Mouse (Mus musculus) thymus, adult 2 months (tissue): ENCODE data around the gene Stag1. TPM values are rescaled to one million over a fixed set of nuclear protein-coding genes. Genes with fewer than 3 reads are reported as not detected.
"Not testable (repeated sequence)": the region's sequence is repeated elsewhere in the genome, so short reads cannot be mapped to it uniquely, and the experiment has no call there.

Experiments used
- DNase-seq: peaks from one replicate; pipeline ENCODE4 v3.0.0; 2021
- H3K27ac ChIP-seq: fragments of 200-500 bp; 2 replicates; pipeline ENCODE4 v1.5.1; 2012; ENCODE audit warnings: low read length, control low read depth; ENCODE audit not compliant: control insufficient read depth, insufficient read depth
- H3K27me3 ChIP-seq: fragments of 200-500 bp; 2 replicates; pipeline ENCODE4 v1.6.1; 2012; ENCODE audit warnings: mild to moderate bottlenecking, low read length, moderate library complexity, mixed read lengths; ENCODE audit not compliant: control insufficient read depth, insufficient read depth
- H3K36me3 ChIP-seq: fragments of 200-500 bp; 2 replicates; pipeline ENCODE4 v1.6.1; 2012; ENCODE audit warnings: mild to moderate bottlenecking, low read length, moderate library complexity; ENCODE audit not compliant: control insufficient read depth, insufficient read depth
- H3K4me1 ChIP-seq: fragments of 200-500 bp; replicated peaks from 2 replicates; pipeline ENCODE4 v1.6.1; 2012; ENCODE audit warnings: low read length; ENCODE audit not compliant: control insufficient read depth, insufficient read depth
- H3K4me3 ChIP-seq: fragments of 200-500 bp; 2 replicates; pipeline ENCODE4 v1.5.1; 2012; ENCODE audit warnings: mild to moderate bottlenecking, low read length, control low read depth, moderate library complexity; ENCODE audit not compliant: control insufficient read depth, insufficient read depth
- CTCF ChIP-seq: fragments of 200-500 bp; IDR thresholded peaks from 2 replicates; pipeline ENCODE4 v1.5.1; 2012; ENCODE audit warnings: mild to moderate bottlenecking, control low read depth, low read length, moderate library complexity, borderline replicate concordance; ENCODE audit not compliant: control insufficient read depth, poor library complexity, insufficient read depth; ENCODE audit errors: extremely low read depth
- POLR2A ChIP-seq: fragments of 200-500 bp; IDR thresholded peaks from 2 replicates; pipeline ENCODE4 v1.6.1; 2012; ENCODE audit warnings: mild to moderate bottlenecking, low read length, control low read depth, moderate library complexity; ENCODE audit not compliant: control insufficient read depth, poor library complexity, insufficient read depth; ENCODE audit errors: extremely low read depth
- WGBS: fragments of 180-500 bp; shearing (Covaris S2); methylation state at CpG from one replicate; pipeline ENCODE4 v1.1.7; 2018; 5-methylcytosine and 5-hydroxymethylcytosine counted together
- polyA plus RNA-seq: library from polyadenylated mRNA; depleted of rRNA; stranded (reverse); fragments of >200 nt; gene quantifications from 2 replicates; pipeline ENCODE4 v1.2.3, GENCODE M21; 2012

The Stag1 gene
- polyA plus RNA-seq, 1 experiment: 7.9 TPM

DNA sequence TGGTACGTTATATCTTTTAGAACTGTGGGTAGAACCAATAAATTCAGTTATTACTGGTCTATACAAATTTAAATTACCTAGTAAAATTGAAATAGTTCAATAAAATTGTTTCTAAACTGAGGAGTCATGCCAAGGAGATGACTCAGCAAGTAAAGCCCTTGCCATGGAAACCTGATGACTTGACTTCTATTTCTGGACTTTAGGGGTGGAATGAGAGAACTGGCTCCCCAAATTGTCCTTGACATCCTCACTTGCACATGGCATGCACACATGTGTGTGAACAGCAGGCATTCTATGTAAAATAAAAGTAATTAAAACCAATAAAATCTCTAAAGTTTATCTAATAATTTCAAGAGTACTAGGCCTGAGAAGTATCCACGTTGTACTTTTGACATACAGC is 98.9 kb downstream of the Stag1 start:
- TF ChIP-seq CTCF (no peak), POLR2A (no peak)
- DNase-seq: no peak
- no peaks in the 10 kb centered on the region for H3K36me3 ChIP-seq
- H3K27ac ChIP-seq: no peak overlapping the region
- no peak overlapping the region for H3K4me3 ChIP-seq
- WGBS: 91% methylated on average over 2 of the region's 2 CpGs
- H3K4me1 ChIP-seq: no peaks in the 10 kb centered on the region
- H3K27me3 ChIP-seq: no peaks in the 10 kb centered on the region

DNA sequence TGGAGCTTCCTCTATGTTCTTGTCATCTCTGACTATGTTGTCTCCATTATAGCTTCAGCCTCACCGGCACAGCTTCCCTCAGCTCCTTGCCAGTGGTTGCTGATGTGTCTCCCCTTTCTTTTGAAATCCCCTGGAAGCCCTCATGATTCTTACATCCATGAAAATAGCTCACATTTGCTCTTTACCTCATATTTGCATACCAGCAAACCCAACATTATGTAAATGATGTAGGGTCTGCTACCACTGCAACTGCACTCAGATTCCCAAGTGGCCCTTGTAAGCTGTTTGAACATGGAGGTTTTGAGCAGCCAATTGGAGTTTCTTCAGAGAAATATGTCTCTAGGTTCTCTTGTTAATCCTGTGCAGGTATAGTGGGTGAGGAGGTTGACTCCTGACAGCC is 110.0 kb downstream of the Stag1 start:
- DNase-seq: no peak
- Histone ChIP-seq H3K36me3 (no peaks in the 10 kb centered on the region), H3K4me3 (no peak overlapping the region), H3K4me1 (no peaks in the 10 kb centered on the region), H3K27ac (no peak overlapping the region), H3K27me3 (no peaks in the 10 kb centered on the region)
- 97% methylated on average over 1 of the region's 1 CpGs for WGBS
- TF ChIP-seq CTCF: no peak
- TF ChIP-seq POLR2A: no peak

GRCm38 (mm10) chr9:100711665-100712064 is 114.1 kb downstream of the Stag1 start:
- H3K4me1 ChIP-seq: no peaks in the 10 kb centered on the region
- H3K4me3 ChIP-seq: no peak overlapping the region
- DNase-seq: no peak
- H3K27me3 ChIP-seq: no peaks in the 10 kb centered on the region
- 85% methylated on average over 2 of the region's 2 CpGs for WGBS
- TF ChIP-seq CTCF (no peak), POLR2A (no peak)
- H3K27ac ChIP-seq: no peak overlapping the region
- H3K36me3 ChIP-seq: no peaks in the 10 kb centered on the region

DNA sequence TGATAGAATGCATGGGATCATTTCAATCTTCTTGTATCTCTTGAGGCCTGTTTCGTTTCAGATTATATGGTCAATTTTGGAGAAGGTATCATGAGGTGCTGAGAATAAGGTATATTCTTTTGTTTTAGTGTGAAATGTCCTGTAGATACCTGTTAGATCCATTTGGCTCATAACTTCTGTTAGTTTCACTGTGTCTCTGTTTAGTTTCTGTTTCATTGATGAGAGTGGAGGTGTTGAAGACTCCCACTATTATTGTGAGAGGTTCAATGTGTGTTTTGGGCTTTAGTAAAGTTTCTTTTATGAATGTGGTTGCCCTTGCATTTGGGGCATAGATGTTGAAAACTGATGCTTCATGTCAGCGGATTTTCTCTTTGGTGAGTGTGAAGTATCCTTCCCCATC is 127.2 kb downstream of the Stag1 start:
- not testable (repeated sequence) for H3K36me3 ChIP-seq, DNase-seq, H3K4me3 ChIP-seq, H3K27ac ChIP-seq, H3K4me1 ChIP-seq, H3K27me3 ChIP-seq
- 95% methylated on average over 2 of the region's 2 CpGs for WGBS

DNA sequence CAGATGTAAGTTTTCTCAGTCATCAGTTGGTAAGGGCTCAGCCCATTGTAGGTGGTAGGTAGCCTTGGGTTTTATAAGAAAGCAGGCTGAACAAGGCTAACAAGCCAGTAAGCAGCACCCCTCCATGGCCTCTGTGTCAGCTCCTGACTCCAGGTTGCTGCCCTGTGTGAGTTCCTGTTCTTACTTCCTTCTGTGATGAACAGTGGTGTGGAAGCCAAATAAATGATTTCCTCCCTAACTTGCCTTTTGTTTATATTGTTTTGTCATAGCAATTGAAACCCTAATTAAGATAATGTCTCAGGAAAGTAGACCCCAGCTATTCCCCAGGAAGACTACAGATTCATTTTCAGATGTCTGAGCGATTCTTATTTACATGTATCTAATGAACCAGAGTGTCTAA is 134.2 kb downstream of the Stag1 start:
- peaks cover 2% of the 10 kb centered on the region; the same call in 1 of the 2 replicates for H3K4me1 ChIP-seq
- DNase-seq: no peak
- 94% methylated on average over 1 of the region's 1 CpGs for WGBS
- no peak for TF ChIP-seq CTCF
- TF ChIP-seq POLR2A: no peak
- no peaks in the 10 kb centered on the region for H3K27me3 ChIP-seq
- no peak overlapping the region for H3K27ac ChIP-seq
- H3K4me3 ChIP-seq: no peak overlapping the region
- H3K36me3 ChIP-seq: no peaks in the 10 kb centered on the region

DNA sequence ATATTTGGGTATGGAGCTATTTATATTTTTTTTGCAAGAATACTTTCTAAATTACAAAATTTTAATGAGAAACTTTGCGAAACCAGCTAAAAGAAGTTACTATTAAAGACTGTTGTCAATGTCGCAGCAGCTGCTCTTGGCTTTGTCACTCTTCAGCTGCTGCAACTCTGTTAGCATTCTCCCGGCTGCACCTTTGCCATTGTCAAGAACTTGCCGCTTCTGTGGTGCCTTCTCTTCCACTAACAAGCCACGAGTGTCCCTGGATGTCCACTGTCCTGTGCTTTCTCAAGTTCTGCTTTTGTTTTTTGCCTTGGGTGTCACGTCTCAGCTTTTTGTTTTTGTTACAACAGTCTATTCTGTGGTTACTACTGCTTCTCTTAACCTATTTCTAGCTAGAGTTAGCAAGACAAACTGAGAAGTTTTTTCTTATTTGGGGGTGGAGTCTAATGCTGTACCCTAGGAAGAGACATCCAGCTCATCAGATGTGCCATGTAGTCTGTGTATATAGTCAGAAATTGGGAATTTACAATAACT is 136.4 kb downstream of the Stag1 start:
- Histone ChIP-seq H3K27me3 (no peaks in the 10 kb centered on the region), H3K4me3 (no peak overlapping the region), H3K36me3 (peaks cover 3% of the 10 kb centered on the region; the same call in 1 of the 2 replicates), H3K27ac (no peak overlapping the region), H3K4me1 (peaks cover 2% of the 10 kb centered on the region; the same call in 1 of the 2 replicates)
- no peak for TF ChIP-seq POLR2A
- no peak for TF ChIP-seq CTCF
- no peak for DNase-seq
- WGBS: 81% methylated on average over 6 of the region's 6 CpGs

DNA sequence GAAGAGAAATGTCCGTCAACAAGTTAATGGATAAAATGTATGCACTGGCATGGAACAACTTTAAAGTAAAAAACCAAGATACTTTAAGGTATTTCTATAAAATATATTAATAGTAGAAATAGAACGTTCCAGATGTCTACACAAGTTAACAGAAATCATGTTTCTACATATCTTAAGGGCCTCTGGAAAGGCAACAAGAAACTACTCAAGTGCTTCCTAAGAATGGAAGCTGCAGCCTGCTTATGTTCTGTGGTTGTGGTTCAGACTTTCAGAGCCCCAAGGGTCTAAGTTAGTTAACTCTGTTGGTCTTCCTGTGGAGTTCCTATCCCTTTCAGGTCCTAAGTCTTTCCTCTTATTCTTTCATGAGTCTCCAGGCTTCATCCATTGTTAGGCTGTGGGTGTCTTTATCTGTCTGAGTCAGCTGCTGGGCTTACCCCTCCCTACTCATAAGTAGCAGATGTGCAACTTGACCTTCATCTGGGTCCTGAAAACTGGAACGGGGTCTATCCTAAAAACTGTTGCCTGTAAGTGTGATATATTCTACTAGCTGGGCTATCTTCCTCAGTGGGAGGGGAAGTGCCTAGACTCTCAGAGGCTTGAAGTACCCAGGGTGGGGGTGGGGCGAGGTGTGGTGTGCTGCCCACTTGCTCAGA is 138.5 kb downstream of the Stag1 start:
- DNase-seq: no peak

More for the DNA sequence above, 138.5 kb downstream of the Stag1 start:
- no peaks in the 10 kb centered on the region for H3K27me3 ChIP-seq
- H3K36me3 ChIP-seq: peaks cover 3% of the 10 kb centered on the region; the same call in 1 of the 2 replicates
- H3K4me3 ChIP-seq: no peak overlapping the region
- no peak for TF ChIP-seq CTCF
- no peak overlapping the region for H3K27ac ChIP-seq
- WGBS: 89% methylated on average over 4 of the region's 4 CpGs
- H3K4me1 ChIP-seq: peaks cover 2% of the 10 kb centered on the region; the same call in 1 of the 2 replicates
